Mouse (Mus musculus) cerebellum, postnatal 14 days (tissue): Measurements from ENCODE around the gene Prkcb.
"Not testable (repeated sequence)": the region's sequence is repeated elsewhere in the genome, so short reads cannot be mapped to it uniquely, and the experiment has no call there.

Experiments used
- DNase-seq, 2 experiments: peaks; one replicate each; pipeline ENCODE4 v3.0.0; 2021; ENCODE audit warnings: mixed read lengths in 2 of 2

The Prkcb gene

DNA sequence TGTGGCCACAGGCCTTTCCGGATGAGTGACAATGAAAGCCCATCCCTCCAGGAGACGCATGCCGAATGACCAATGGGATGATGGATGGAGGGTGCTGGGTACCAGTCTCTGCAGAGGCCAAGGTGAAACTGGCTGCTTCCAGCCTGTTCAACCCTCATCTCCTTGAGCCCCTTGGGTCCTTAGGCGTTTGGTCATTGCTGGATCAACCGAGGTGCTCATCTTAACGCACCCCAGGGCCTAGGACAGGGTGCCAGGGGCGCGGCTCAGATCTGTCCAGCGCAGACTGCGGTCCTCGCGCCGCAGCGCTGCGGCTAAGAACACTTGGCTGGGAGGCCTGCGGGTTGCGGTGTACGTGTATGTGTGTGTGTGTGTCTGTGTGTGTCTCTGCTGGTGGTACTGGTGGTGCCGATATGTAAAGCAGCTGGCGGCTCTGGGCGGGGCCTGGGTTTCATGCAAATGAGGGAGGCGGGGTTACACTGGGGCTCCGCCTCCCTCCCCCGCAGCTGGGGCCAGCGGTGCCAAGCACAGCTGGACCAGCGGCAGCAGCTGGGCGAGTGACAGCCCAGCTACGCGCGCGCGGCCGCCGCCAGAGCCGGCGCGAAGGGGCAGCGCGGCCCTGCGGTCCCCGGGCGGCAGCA lies at the start of gene Prkcb:
TSS of gene Prkcb (plus strand) at position 147 of the 638 bp plus-strand sequence.
- peak; percentile 73 to 86 for DNase-seq

DNA sequence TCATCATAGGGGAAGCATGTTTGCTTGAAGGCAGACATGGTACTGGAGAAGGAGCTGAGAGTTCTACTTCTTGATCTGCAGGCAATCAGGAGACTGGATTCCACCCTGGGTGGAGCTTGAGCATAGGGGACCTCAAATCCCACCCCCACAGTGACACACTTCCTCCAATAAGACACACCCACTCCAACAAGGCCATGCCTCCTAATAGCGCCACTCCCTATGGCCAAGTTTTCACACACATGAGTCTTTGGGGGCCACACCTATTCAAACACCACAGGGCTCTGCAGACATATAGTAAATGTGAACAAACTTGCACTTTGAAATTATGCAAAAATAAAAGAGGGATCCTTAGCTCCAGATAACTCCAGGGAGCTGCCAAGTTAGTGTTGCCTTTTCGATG lies 49.6 kb upstream of the Prkcb start:
- DNase-seq = no peak

DNA sequence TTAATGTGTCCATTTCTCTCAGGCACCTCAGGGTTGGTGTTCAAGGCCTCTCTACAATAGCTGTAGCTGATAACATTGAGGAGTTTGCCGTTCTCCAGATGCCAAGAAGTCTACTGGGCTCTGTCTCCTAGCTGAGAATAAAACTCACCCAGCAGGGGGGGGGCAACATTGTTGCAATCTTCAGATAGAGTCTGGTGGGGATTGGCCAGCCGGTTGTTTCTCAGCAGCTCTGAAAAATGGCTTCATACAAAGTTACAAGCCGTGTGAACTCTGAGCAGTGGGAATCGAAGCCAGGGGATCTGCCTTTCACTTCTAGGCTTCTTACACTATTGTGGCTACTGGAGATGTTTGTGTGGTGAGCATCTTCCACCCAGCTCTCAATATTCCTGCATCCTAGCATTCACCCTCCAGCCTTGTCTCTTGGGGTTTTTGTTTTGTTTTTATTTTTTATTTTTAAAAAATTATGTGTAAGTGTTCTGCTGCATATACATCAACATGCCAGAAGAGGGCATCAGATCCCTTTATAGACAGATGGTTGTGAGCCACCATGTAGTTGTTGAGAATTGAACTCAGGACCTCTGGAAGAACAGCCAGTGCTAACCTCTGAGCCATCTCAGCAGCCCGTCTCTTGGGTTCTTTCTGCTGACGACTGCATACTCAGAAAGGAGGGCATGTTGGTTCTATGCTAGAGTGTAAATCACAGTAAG lies 48.0 kb upstream of the Prkcb start:
- no peak for DNase-seq

- peak; percentile 65 to 66 for DNase-seq
Observed at GRCm38 (mm10) chr7:122242260-122242659, 46.3 kb upstream of the Prkcb start.

GRCm38 (mm10) chr7:122242744-122243143 lies 45.8 kb upstream of the Prkcb start:
- not testable (repeated sequence) for DNase-seq

DNA sequence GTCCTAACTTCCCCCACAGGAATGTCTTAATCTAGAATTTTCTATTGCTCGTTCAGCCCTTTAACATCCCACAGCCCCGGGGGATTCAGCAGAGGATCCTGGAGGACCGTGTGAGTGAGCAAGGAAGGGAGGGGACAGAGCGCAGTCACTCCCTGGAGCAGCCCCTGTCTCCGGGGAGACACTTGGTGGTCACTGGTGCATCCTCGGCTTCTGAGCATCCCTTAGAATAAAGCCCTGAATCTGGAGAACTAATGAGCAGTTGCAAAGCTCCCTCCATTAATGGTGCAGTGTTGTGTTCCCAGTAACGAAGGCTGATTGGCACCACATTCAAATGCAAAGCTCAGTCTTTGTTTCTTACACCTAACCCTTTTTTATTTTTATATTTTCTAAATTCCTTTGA lies 44.4 kb upstream of the Prkcb start:
- no peak for DNase-seq

- no peak for DNase-seq
Observed at GRCm38 (mm10) chr7:122244584-122244983, 44.0 kb upstream of the Prkcb start.

DNA sequence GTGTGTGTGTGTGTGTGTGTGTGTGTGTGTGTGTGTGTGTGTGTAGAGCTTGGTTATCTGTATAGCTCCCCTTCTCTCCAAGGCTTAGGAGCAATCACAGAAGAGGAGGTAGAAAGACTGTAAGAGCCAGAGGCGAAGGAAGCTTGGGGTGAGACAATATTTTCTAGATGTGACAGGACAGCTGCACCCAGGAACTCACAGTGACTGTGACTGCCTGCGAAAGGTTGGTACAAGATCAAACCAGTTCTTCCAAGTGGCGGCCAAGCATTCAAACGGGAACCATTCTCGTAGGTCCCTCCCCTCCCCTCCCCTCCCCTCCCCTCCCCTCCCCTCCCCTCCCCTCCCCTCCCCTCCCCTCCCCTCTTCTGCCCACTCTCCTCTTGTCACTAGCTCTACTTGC lies 42.6 kb upstream of the Prkcb start:
- DNase-seq = no peak

DNA sequence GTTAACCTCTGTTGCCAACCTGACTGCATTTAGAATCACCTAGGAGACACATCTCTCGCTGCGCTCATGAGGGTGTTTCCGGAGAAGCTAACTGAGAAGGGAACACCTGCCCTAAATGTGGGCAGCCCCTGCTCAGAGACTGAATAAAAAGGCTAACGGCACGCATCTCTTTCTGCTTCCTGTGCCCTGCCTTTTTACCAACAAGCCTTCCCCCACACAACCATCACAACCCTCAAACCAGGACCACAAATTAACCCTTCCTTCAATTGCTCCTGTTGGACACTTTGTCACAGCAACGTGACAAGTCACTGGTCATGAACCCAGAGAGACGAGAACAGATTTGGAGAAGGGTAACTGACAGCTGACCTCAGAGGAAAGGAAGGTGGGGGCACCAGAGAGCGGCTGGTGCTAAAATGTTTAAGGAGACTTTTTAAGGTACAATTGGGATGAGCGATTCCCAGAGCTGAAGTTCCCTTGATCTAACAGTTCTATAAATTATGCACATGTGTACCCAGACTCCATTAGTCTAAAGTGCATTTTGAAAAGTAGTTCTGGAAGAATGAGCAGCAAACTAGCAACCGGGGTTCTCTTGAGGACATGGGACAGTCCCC lies 41.2 kb upstream of the Prkcb start:
- DNase-seq = no peak

- DNase-seq = no peak
Observed at GRCm38 (mm10) chr7:122249321-122249821, 39.2 kb upstream of the Prkcb start.

GRCm38 (mm10) chr7:122251197-122252011 lies 37.1 kb upstream of the Prkcb start:
- DNase-seq = peak; percentile 90 to 92

DNA sequence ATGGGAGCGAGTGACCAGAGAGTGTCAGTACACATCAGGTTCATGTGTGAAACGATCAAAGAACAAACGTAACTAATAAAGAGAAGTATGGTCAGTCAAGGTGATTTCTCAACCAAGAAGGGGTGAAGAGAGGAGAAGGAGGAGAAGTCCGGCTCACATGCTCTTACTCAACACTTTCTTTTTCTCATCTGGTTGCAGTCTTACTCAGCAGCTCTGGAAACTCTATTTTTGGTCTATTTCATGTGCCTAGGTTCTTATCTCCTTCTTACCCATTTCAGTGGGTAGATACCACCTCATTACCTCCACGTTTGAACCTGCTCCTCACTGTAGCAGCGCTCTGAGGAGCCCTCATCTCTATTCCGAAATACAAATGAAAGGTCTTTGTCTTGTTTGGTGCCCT lies 31.8 kb upstream of the Prkcb start:
- DNase-seq = no peak

- DNase-seq = no peak
Observed at GRCm38 (mm10) chr7:122258521-122258920, 30.0 kb upstream of the Prkcb start.

GRCm38 (mm10) chr7:122260055-122260602 lies 28.4 kb upstream of the Prkcb start:
- no peak for DNase-seq

DNA sequence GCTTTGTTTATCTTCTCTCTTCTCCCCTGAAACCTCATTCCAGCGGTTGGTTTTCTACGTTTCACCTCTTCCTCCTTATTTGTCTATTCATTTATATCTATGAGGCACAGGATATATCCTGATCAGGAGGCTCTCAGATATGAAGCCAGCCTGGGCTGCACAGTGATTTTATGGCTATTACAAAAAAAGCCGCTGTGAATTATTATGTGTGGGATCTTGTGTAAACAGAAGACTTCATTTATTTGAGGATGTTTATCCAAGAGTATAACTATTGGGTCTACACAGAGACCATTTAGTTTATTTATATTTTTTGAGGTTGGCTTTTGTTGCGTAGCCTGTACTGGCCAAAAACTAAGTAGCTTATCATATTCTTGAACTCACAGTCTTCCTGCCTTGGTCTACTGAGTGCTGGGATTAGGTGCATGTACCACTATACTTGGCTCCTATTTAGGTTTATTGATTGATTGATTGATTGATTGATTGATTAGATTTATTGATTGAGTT lies 19.5 kb upstream of the Prkcb start:
- DNase-seq = no peak

DNA sequence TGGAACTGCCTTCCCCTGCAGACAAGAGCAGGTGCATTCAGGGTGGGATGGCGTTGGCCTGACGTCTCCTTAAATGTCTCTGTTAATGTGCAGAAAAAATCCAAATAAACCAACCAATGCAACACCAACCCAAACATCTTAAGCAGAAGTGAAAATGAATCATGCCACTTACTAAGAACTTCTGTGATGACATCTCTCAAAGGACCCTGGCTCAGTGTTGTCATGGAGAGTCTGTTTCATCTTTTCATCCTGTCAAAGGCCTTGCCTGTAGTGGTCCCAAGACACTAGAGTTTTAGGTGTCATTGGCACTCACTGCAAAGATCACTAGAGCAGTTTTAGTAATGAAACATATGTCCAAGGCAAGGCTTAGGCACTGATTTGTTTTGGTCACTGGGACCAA lies 16.2 kb upstream of the Prkcb start:
- no peak for DNase-seq

DNA sequence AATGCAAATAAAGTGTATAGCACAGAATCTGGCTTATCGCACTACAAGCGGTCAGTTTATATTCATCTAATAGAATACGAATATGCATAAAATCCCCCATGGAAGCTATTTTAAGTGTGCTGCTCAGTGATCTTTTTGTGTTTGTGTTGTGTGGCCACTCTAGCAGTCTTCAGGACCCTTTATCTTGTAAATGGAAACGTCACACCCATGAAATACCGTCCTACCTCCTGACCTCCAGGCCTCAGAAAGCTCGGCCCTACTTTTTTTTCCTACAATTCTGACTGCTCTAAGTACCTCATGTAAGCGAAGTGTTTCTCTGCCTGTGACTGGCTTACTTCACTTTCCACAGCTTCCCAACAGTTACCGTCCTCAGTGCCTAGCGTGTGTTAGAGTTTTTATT lies 9.0 kb upstream of the Prkcb start:
- no peak for DNase-seq

- no peak for DNase-seq
Observed at GRCm38 (mm10) chr7:122280334-122280733, 8.2 kb upstream of the Prkcb start.

- DNase-seq = no peak
Observed at GRCm38 (mm10) chr7:122282584-122282983, 6.0 kb upstream of the Prkcb start.

DNA sequence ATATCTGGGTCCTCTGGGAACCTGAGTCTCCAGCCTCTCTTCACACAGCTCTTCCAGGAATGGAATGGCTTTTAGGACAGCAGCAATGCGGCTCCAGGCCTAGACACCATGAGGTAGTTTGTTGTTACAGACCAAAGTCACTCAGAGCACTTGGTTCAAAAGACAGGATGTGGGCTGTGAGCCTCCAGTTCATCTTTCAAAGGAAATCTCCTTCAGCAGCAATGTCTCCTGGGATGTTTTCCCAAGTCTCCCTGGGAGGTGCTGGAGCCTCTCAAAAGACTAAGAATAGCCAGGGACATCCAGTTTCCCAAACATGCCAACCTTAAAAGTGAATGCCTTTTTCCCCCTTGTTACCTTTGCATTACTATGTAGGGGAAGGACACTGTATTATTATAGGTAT lies 1.3 kb upstream of the Prkcb start:
- no peak for DNase-seq

GRCm38 (mm10) chr7:122289243-122290111 lies 926 bp downstream of the Prkcb start:
- DNase-seq = peak; percentile 70 to 83

- DNase-seq = peak; percentile 81 to 85
Observed at GRCm38 (mm10) chr7:122290165-122290564, 1.6 kb downstream of the Prkcb start.
